Mouse (Mus musculus): ENCODE results near the gene Stox1.
"Not testable (repeated sequence)": the region's sequence is repeated elsewhere in the genome, so short reads cannot be mapped to it uniquely, and the experiment has no call there.

Gene Stox1

GRCm38 (mm10) chr10:62725771-62726687, at the start of gene Stox1:
Gene Stox1, minus strand, starts transcription at chr10:62726128.
- no peak for DNase-seq (ENCODE audit: extremely low read depth, low read depth, low spot score)

GRCm38 (mm10) chr10:62750781-62751180, 24.9 kb upstream of the Stox1 start:
- DNase-seq (ENCODE audit: extremely low read depth, low read depth, low spot score): no peak

GRCm38 (mm10) chr10:62739961-62740737, 14.2 kb upstream of the Stox1 start:
- peak; percentile 13 for DNase-seq (ENCODE audit: extremely low read depth, low read depth, low spot score)

- DNase-seq (ENCODE audit: extremely low read depth, low read depth, low spot score): no peak
These were observed 11.2 kb upstream of the Stox1 start for GRCm38 (mm10) chr10:62736965-62737688.

DNA sequence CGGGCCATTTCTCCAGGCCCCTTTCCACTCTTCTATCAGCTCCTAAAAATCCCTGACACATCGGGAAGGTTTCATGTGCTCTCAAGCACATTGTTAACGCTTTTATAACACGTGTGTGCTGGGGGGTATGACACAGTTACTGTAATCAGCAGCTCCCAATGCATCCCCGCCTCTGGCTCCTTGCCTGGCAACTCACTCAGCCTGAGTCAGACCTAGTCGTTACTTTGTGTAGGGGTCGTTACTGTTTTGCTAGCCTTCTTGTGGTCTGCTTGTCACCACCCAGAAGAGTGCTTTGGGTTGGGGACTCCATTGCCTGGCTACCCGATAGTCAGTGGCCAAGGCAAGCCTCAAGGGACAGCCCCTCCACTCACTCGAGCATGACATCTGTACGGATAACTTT, 4.9 kb upstream of the Stox1 start:
- no peak for DNase-seq (ENCODE audit: extremely low read depth, low read depth, low spot score)

DNA sequence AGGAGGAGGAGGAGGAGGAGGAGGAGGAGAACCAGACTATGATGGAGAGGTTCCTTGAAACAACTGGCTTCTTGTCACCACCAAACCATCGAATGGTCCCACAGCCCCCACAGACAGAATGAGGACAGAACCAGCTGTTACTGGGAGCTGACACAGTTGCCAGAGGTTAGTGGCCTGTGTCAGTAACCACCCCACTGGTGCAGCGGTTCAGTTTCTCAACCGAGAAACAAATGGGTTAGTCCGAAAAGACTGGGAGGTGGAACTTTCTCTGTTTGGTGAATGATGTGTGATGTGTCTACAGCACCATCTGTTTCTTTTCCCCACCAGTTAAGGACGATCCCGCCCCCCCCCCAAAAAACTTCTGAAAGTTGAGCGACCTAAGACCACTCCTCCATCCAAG, 992 bp downstream of the Stox1 start:
- DNase-seq (ENCODE audit: extremely low read depth, low read depth, low spot score): no peak

GRCm38 (mm10) chr10:62722701-62723100, 3.2 kb downstream of the Stox1 start:
- DNase-seq (ENCODE audit: extremely low read depth, low read depth, low spot score): no peak

DNA sequence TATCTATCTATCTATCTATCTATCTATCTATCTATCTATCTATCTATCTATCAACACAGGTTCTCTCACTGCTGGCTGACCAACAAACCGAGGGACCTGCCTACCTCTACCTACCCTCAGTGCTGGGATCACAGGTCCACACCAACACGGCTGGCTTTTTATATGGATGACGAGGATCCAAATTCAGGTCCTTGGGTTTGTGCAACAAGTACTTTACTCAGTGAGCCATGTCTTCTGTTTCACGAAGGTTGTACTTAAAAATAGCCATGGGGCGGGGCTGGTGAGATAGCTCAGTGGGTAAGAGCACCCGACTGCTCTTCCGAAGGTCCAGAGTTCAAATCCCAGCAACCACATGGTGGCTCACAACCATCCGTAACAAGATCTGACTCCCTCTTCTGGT, 5.4 kb downstream of the Stox1 start:
- not testable (repeated sequence) for DNase-seq (ENCODE audit: extremely low read depth, low read depth, low spot score)

DNA sequence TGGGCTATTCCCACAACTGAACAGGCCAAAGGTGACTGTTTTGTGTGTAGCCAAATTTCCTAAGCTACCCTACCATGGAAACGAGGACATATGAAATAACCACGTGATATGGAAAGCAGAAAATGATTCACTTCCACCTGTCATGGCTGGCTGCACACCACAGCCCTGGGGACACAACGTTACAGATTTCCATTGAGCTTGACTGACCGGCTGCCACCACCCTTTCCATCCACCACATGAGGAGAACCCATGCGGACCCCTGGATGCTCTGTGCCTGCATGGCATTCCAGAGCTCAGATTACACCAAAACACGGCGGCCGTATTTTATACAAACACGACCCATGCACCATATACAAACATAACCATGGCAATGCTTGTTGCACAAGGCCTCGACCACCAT, 12.5 kb downstream of the Stox1 start:
- no peak for DNase-seq (ENCODE audit: extremely low read depth, low read depth, low spot score)

DNA sequence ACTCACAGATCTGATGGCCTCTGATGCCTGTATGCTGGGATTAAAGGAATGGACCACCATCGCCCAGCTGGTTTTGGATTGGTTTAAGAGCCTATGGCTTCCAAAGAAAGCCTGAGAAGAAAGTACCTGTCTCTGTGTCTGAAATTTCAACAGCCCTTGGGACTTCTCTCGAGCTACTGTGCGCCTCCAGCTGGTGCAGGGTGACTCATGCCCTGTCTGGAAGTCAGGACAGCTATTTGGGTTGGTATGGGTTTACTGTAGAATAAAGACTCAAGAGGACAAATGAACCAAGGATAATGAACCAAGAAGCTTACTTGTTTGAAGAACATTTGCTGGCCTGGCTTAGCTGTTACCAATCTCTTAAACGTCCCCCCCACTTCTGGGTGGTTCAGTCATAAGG, 22.3 kb downstream of the Stox1 start:
- no peak for DNase-seq (ENCODE audit: extremely low read depth, low read depth, low spot score)

DNA sequence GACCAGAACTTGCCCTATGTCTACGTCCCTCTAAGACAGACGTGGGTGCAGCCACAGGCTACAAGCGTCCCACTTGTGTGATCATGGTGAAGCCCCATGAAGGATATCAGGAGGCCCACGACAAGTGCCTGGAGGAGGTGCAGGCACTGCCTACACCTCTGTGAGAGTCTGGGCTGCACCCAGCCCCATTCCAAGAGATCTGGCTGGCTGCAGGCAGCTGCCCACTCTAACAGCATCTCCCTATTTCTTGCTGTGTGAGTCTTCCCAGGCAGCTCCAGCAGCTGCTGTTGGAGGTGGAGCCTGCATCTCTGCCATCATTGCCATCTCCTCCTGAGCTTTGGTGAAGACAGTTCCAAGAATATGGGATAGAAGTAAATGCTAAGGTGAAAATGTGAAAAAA, 23.5 kb downstream of the Stox1 start:
- no peak for DNase-seq (ENCODE audit: extremely low read depth, low read depth, low spot score)

- no peak for DNase-seq (ENCODE audit: extremely low read depth, low read depth, low spot score)
These were observed 33.2 kb downstream of the Stox1 start for GRCm38 (mm10) chr10:62692771-62693170.

GRCm38 (mm10) chr10:62692244-62692643, 33.7 kb downstream of the Stox1 start:
- no peak for DNase-seq (ENCODE audit: extremely low read depth, low read depth, low spot score)

DNA sequence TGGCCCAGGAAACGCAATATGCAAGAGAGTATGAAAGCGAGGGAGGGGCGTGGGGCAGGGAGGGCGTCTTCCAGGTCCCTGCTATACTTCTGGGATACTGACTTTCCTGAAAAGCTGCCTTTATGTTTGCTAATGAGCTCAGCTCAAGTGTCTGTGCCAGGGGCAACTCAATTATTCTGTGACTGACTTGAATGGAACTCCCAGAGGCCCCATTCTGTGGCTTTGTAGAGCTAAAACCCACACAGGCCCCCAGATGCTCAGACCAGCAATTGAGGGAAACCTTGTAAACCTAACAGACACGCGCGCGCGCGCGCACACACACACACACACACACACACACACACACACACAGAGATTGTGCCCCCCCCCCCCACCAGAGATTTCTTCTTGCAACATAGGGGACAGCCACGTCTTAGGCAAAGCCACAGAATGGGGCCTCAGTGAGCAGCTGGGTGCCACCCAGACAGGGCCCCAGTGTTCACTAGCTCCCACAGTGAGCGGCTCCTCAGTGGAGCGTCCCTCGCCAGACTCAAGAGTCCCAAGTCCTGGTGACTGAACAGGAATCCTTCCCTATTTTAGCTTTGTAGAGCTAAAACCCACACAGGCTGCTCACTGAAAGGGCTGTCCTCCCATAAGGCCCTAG, 38.8 kb downstream of the Stox1 start:
- DNase-seq (ENCODE audit: extremely low read depth, low read depth, low spot score): no peak

GRCm38 (mm10) chr10:62683043-62683442, 42.9 kb downstream of the Stox1 start:
- DNase-seq (ENCODE audit: extremely low read depth, low read depth, low spot score): no peak

DNA sequence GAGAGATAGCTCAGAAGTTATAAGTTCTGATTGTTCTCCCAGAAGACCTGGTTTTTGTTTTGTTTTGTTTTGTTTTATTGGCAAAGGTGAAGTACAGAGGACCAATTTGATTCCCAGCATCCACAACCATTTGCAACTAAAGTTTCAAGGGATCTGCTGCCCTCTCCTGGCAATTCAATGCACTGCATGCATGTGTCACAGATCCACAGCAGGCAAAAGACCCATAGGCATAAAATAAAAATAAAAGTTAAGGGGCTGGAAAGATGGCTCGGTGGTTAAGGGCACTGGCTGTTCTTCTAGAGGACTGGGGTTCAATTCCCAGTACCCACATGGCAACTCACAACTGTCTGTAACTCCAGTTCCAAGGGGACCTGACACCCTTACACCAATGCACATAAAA, 46.1 kb downstream of the Stox1 start:
- DNase-seq (ENCODE audit: extremely low read depth, low read depth, low spot score): no peak

- DNase-seq (ENCODE audit: extremely low read depth, low read depth, low spot score): no peak
These were observed 48.6 kb downstream of the Stox1 start for GRCm38 (mm10) chr10:62677329-62677728.

DNA sequence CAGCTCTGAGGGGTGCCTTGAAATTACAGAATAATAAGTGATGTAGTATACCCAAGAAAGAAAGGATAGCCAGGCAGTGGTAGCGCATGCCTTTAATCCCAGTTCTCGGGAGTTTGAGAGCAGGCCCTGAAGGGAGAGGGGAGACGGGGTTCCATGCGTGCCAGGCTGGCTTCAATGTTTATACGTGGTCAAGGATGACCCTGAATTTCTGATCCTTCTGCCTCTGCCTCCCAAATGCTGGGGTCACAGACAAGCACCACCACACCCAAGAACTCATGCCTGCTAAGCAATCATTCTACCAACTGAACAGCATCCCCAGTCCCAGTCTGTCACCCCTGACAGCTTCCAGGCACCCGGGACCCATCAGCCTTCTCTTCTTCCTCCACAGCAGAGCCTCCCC, 49.7 kb downstream of the Stox1 start:
- no peak for DNase-seq (ENCODE audit: extremely low read depth, low read depth, low spot score)

- DNase-seq (ENCODE audit: extremely low read depth, low read depth, low spot score): no peak
These were observed 53.6 kb downstream of the Stox1 start for GRCm38 (mm10) chr10:62672359-62672758.

DNA sequence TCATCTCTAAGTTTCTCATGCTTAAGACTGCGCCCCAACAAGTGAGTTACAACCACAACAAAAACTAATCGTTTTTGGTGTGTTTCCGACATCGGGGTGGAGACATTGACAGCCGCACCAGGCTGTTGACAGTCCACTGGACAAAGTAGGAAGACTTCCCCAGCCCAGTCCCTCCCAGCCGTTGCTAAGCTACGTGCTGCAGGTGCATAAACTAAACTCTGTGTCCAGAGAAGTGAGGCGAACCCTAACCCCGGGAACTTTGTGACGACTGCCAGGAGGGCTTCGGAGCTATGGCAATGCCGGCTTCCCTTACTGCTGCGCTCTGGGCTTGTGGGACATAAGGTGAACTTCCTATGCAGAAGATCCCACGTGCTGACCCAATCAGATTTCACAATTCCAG, 56.7 kb downstream of the Stox1 start:
- DNase-seq (ENCODE audit: extremely low read depth, low read depth, low spot score): no peak

DNA sequence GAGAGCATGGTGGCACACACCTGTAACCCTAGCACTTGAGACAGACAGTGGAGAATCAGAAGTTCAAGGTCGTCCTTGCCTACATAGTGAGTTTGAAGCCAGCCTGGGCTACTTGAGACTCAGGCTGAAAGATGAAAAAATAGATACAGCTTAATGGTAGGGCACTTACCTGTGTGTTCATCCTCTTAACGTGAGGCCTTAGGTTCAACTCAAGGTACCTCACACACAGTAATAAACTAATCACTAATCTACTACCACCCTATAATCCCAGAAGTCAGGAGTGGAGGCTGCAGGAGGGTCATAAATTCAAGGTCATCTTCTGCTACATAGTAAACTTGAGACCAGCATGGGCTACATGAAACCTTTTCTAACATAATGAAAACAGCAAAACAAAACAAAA, 57.5 kb downstream of the Stox1 start:
- DNase-seq (ENCODE audit: extremely low read depth, low read depth, low spot score): no peak
